Mouse (Mus musculus) kidney, embryonic 15.5 days (tissue): ENCODE measurements at regions not wholly inside any gene's neighbourhood (a gene's known extent, or its start where the extent isn't known, plus 50 kb on each side); places are given as distances from the start of the nearest gene placed in this dataset.
A peak's percentile ranks its signal among the peaks of the same experiment; 100 is the strongest.

Source experiments
- ATAC-seq: fragments of 200-750 bp; cut with Nextera tagmentation; replicated peaks from 2 replicates; pipeline ENCODE4 v1.8.0; 2017; ENCODE audit warnings: moderate TSS enrichment; ENCODE audit not compliant: low FRiP score
- H3K27ac ChIP-seq: fragments of 300-500 bp; sonication (generic); 2 replicates; pipeline ENCODE4 v1.5.1; 2015; ENCODE audit warnings: mild to moderate bottlenecking, inconsistent platforms
- H3K27me3 ChIP-seq: fragments of 300-500 bp; sonication (generic); 2 replicates; pipeline ENCODE4 v1.6.1; 2015; ENCODE audit warnings: inconsistent platforms
- H3K36me3 ChIP-seq: fragments of 300-500 bp; sonication (generic); 2 replicates; pipeline ENCODE4 v1.6.1; 2015; ENCODE audit warnings: inconsistent platforms
- H3K4me1 ChIP-seq: fragments of 300-500 bp; sonication (generic); 2 replicates; pipeline ENCODE4 v1.6.1; 2015; ENCODE audit warnings: inconsistent platforms
- H3K4me2 ChIP-seq: fragments of 300-500 bp; sonication (generic); 2 replicates; pipeline ENCODE4 v1.6.1; 2015; ENCODE audit warnings: moderate library complexity, mild to moderate bottlenecking, inconsistent platforms
- H3K4me3 ChIP-seq: fragments of 300-500 bp; sonication (generic); replicated peaks from 2 replicates; pipeline ENCODE4 v1.5.1; 2015; ENCODE audit warnings: mild to moderate bottlenecking, inconsistent platforms
- H3K9ac ChIP-seq: fragments of 300-500 bp; sonication (generic); 2 replicates; pipeline ENCODE4 v1.6.1; 2015; ENCODE audit warnings: mild to moderate bottlenecking, inconsistent platforms
- H3K9me3 ChIP-seq: fragments of 300-500 bp; sonication (generic); replicated peaks from 2 replicates; pipeline ENCODE4 v1.6.1; 2016; ENCODE audit warnings: inconsistent platforms
- WGBS: fragments of 180-500 bp; shearing (Covaris S2); methylation state at CpG from one replicate; pipeline ENCODE4 v1.1.7; 2015; ENCODE audit warnings: mixed read lengths; 5-methylcytosine and 5-hydroxymethylcytosine counted together

GRCm38 (mm10) chr2:75065304-75065703 is 239.7 kb downstream of the Mtx2 start:
- H3K27me3 ChIP-seq: 0 out of 2 replicates have a peak, but pooled peaks cover under 1% of the 10 kb centered on the region
- H3K4me1 ChIP-seq: peaks cover 45% of the 10 kb centered on the region
- no peak; the same call in 1 of the 2 replicates for ATAC-seq
- no peak overlapping the region for H3K4me3 ChIP-seq
- no peaks in the 10 kb centered on the region for H3K36me3 ChIP-seq
- H3K9ac ChIP-seq: no peak overlapping the region
- no peaks in the 10 kb centered on the region for H3K9me3 ChIP-seq
- 0 out of 2 replicates have a peak overlapping the region, but pooled peaks have one; percentile 32 for H3K27ac ChIP-seq
- H3K4me2 ChIP-seq: no peak overlapping the region
- 61% methylated on average over 2 of the region's 2 CpGs for WGBS

GRCm38 (mm10) chr2:75069321-75069720 is 243.7 kb downstream of the Mtx2 start:
- Histone ChIP-seq H3K4me1 (peaks cover 25% of the 10 kb centered on the region), H3K27ac (no peak overlapping the region), H3K9me3 (no peaks in the 10 kb centered on the region), H3K9ac (no peak overlapping the region), H3K36me3 (no peaks in the 10 kb centered on the region), H3K4me2 (no peak overlapping the region), H3K4me3 (no peak overlapping the region), H3K27me3 (no peaks in the 10 kb centered on the region)
- 80% methylated on average over 2 of the region's 2 CpGs for WGBS
- ATAC-seq: no peak

- no peak overlapping the region for H3K4me3 ChIP-seq
- WGBS: 69% methylated on average over 3 of the region's 3 CpGs
- H3K36me3 ChIP-seq: no peaks in the 10 kb centered on the region
- H3K9ac ChIP-seq: no peak overlapping the region
- no peak overlapping the region for H3K27ac ChIP-seq
- ATAC-seq: no peak
- no peak overlapping the region for H3K4me2 ChIP-seq
- H3K9me3 ChIP-seq: no peaks in the 10 kb centered on the region
- no peaks in the 10 kb centered on the region for H3K27me3 ChIP-seq
- H3K4me1 ChIP-seq: peaks cover 9% of the 10 kb centered on the region; the same call in 1 of the 2 replicates
Measured at GRCm38 (mm10) chr2:75072021-75072420, 246.4 kb downstream of the Mtx2 start.

DNA sequence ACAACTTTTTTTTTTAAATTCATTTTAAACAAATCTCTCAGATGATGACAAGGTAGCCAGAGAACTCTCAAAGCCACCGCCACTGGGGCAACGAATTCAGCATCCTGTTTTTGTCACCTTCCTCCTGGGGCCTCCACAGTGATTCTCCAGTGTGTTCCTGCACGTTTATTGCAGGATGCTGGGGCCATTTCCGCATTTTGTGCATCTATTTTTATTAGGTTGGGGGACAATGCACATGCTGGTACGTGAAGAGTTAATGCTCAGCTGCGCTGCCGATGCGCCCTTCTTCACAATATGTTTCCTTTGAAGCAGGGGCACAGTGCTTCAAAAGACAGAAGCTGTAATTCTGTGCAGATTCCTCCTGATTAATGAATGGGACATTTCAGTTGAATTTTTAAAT is 246.9 kb downstream of the Mtx2 start:
- ATAC-seq: no peak
- no peak overlapping the region for H3K27ac ChIP-seq
- H3K4me1 ChIP-seq: peaks cover 9% of the 10 kb centered on the region; the same call in 1 of the 2 replicates
- H3K4me2 ChIP-seq: no peak overlapping the region
- H3K9ac ChIP-seq: no peak overlapping the region
- no peak overlapping the region for H3K4me3 ChIP-seq
- 28% methylated on average over 8 of the region's 8 CpGs for WGBS
- no peaks in the 10 kb centered on the region for H3K27me3 ChIP-seq
- H3K9me3 ChIP-seq: no peaks in the 10 kb centered on the region
- no peaks in the 10 kb centered on the region for H3K36me3 ChIP-seq

- no peak for ATAC-seq
Measured at GRCm38 (mm10) chr2:75073178-75073577, 247.6 kb downstream of the Mtx2 start.

DNA sequence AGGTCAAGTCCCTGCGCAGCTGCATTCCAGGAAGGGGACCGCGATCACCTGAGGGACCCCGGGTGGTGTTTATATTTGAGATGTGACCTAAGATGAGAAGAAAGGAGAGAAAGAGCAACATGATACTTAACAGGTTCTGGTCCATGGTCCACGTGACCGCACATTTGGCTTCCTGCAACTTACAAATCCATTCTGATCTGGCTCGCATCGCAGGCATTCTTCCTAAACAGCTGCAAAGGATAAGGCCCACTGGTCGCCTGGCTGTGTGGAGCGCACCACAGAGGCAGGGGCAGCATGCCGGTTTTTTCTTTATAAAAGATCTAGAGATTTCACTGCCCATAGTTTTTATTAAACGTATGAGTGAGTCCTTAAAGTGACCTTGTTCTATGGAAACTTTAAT is 261.6 kb downstream of the Mtx2 start:
- peak overlapping the region; percentile 34 for H3K4me2 ChIP-seq
- H3K4me3 ChIP-seq: no peak overlapping the region
- peaks cover 34% of the 10 kb centered on the region for H3K4me1 ChIP-seq
- no peaks in the 10 kb centered on the region for H3K9me3 ChIP-seq
- no peak overlapping the region for H3K27ac ChIP-seq
- WGBS: 31% methylated on average over 12 of the region's 12 CpGs
- no peaks in the 10 kb centered on the region for H3K36me3 ChIP-seq
- no peak overlapping the region for H3K9ac ChIP-seq
- no peaks in the 10 kb centered on the region for H3K27me3 ChIP-seq
- ATAC-seq: peak; percentile 57

More at GRCm38 (mm10) chr2:75073178-75073577, 247.6 kb downstream of the Mtx2 start:
- H3K27me3 ChIP-seq: no peaks in the 10 kb centered on the region
- no peak overlapping the region for H3K4me2 ChIP-seq
- no peak overlapping the region for H3K27ac ChIP-seq
- H3K4me3 ChIP-seq: no peak overlapping the region
- H3K36me3 ChIP-seq: no peaks in the 10 kb centered on the region
- no peak overlapping the region for H3K9ac ChIP-seq
- 58% methylated on average over 9 of the region's 9 CpGs for WGBS
- peaks cover 9% of the 10 kb centered on the region; the same call in 1 of the 2 replicates for H3K4me1 ChIP-seq
- no peaks in the 10 kb centered on the region for H3K9me3 ChIP-seq

- peak; percentile 69 for ATAC-seq
- H3K4me1 ChIP-seq: peaks cover 34% of the 10 kb centered on the region
- no peaks in the 10 kb centered on the region for H3K9me3 ChIP-seq
- H3K9ac ChIP-seq: no peak overlapping the region
- no peak overlapping the region for H3K27ac ChIP-seq
- H3K4me2 ChIP-seq: peak overlapping the region; percentile 28
- WGBS: 9% methylated on average over 8 of the region's 8 CpGs
- no peaks in the 10 kb centered on the region for H3K27me3 ChIP-seq
- H3K4me3 ChIP-seq: no peak overlapping the region
- H3K36me3 ChIP-seq: no peaks in the 10 kb centered on the region
Measured at GRCm38 (mm10) chr2:75089186-75089585, 263.6 kb downstream of the Mtx2 start.

- Histone ChIP-seq H3K9ac (no peak overlapping the region), H3K27me3 (no peaks in the 10 kb centered on the region), H3K36me3 (no peaks in the 10 kb centered on the region), H3K4me3 (no peak overlapping the region), H3K9me3 (no peaks in the 10 kb centered on the region), H3K27ac (no peak overlapping the region), H3K4me1 (peaks cover 34% of the 10 kb centered on the region), H3K4me2 (peak overlapping the region; percentile 28)
- ATAC-seq: no peak
- WGBS: 7% methylated on average over 6 of the region's 6 CpGs
Measured at GRCm38 (mm10) chr2:75089616-75090015, 264.0 kb downstream of the Mtx2 start.

DNA sequence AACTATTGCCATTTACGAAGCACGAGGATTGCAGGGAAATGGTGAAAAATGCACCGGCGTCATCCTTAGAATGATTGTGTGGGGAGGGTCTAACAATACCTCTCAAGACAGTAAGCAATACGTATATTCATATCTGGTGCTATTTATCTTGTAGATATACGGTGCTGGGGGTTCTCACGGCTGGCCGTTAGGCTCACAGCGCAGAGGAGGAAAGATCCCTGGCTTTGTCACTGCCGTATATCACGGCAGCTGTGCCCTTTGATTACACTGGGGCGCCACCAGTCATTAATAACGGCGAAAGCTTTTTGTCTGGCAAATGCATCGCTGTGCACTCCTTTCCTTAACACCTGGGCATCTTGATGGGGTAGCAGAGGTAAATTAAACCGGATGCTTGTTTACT is 264.8 kb downstream of the Mtx2 start:
- H3K27me3 ChIP-seq: no peaks in the 10 kb centered on the region
- H3K4me1 ChIP-seq: peaks cover 34% of the 10 kb centered on the region
- no peaks in the 10 kb centered on the region for H3K36me3 ChIP-seq
- no peak for ATAC-seq
- peak overlapping the region; percentile 1; the same call in 1 of the 2 replicates for H3K4me2 ChIP-seq
- no peaks in the 10 kb centered on the region for H3K9me3 ChIP-seq
- no peak overlapping the region for H3K9ac ChIP-seq
- WGBS: 13% methylated on average over 16 of the region's 16 CpGs
- H3K4me3 ChIP-seq: no peak overlapping the region
- H3K27ac ChIP-seq: no peak overlapping the region

DNA sequence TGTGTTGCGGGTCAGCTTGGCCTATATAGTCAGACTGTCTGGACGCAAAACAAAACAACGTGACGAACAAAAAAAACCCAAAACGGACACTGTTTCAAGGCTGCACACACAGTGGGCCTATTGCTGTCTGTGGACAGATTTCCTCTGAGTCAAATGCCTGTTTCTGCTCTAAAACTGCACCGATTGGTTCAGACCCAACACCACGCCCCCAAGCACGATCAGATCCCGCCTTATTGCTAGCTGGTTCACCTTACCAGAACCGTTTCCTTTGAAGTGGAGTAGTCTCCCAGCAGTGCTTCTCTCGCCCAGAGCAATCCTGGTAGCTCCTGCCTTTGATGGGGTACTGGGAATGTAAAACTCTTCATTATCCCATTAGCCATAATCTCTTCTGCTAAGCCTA is 275.9 kb downstream of the Mtx2 start:
- Histone ChIP-seq H3K27ac (no peak overlapping the region), H3K9ac (no peak overlapping the region), H3K4me2 (peak overlapping the region; percentile 33), H3K4me1 (peaks cover 21% of the 10 kb centered on the region), H3K36me3 (no peaks in the 10 kb centered on the region), H3K27me3 (no peaks in the 10 kb centered on the region), H3K9me3 (no peaks in the 10 kb centered on the region), H3K4me3 (no peak overlapping the region)
- 21% methylated on average over 11 of the region's 11 CpGs for WGBS
- peak; percentile 85 for ATAC-seq

DNA sequence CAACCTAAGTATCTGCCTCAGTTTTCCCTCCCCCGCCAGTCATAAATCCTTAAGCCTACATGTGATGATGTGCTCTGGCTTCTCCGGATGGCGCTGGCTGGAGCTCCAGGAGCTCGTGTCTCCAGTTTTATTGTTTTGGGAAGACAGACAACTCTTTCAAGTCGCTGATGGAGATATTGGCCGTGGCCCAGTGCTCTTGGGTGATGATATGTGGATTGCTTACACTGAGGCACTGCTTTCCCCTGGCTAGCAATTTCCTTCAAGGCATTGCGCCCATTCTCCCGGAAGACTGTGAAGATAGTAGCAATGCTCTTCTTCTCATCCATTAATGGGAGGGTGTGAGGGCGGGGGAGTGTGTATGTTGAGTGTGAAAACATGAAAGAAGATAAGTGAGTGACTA is 287.1 kb downstream of the Mtx2 start:
- Histone ChIP-seq H3K9me3 (no peaks in the 10 kb centered on the region; the same call in 1 of the 2 replicates), H3K27me3 (no peaks in the 10 kb centered on the region), H3K27ac (no peak overlapping the region), H3K4me2 (no peak overlapping the region), H3K9ac (no peak overlapping the region), H3K4me1 (peaks cover 16% of the 10 kb centered on the region), H3K4me3 (no peak overlapping the region), H3K36me3 (no peaks in the 10 kb centered on the region)
- WGBS: 59% methylated on average over 9 of the region's 9 CpGs
- no peak for ATAC-seq

DNA sequence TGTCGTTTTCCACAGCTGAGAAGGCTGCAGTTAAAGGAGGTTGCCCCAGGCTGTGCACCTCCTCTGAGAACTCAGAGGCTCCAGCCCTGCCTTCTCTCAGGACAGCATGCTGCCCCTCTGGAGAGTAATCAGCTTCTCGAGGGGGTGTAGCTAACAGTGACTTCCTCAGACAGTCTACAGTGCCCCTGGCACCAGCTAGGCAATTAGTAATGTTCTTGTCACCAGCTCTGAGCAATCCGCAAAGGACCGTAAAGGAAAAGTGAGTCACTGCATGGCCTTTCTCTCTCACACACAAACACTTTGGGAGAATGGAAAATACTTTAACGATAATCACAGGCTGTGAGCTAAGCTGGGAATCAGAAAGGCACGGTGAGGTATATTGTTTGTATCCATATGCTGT is 288.8 kb downstream of the Mtx2 start:
- 26% methylated on average over 6 of the region's 6 CpGs for WGBS

GRCm38 (mm10) chr2:75118348-75118926 is 292.8 kb downstream of the Mtx2 start:
- Histone ChIP-seq H3K27me3 (no peaks in the 10 kb centered on the region), H3K4me3 (no peak overlapping the region), H3K9ac (no peak overlapping the region), H3K4me1 (peaks cover 22% of the 10 kb centered on the region), H3K36me3 (no peaks in the 10 kb centered on the region), H3K4me2 (no peak overlapping the region), H3K27ac (no peak overlapping the region), H3K9me3 (no peaks in the 10 kb centered on the region)
- ATAC-seq: no peak
- 53% methylated on average over 8 of the region's 8 CpGs for WGBS

More for the DNA sequence above, 288.8 kb downstream of the Mtx2 start:
- Histone ChIP-seq H3K9me3 (no peaks in the 10 kb centered on the region; the same call in 1 of the 2 replicates), H3K4me1 (peaks cover 24% of the 10 kb centered on the region), H3K27ac (0 out of 2 replicates have a peak overlapping the region, but pooled peaks have one; percentile 45), H3K4me2 (no peak overlapping the region), H3K27me3 (no peaks in the 10 kb centered on the region), H3K4me3 (no peak overlapping the region), H3K9ac (no peak overlapping the region), H3K36me3 (no peaks in the 10 kb centered on the region)
- ATAC-seq: 0 out of 2 replicates have a peak, but pooled peaks have one; percentile 29
